Mouse (Mus musculus) urinary bladder, adult 18-20 months (tissue): Measurements from ENCODE around the gene Nfatc2.

Experiments
- DNase-seq, 2 experiments: peaks; one replicate each; pipeline ENCODE4 v3.0.0; 2022; ENCODE audit warnings: low spot score in 2 of 2, mixed read lengths in 2 of 2

Nfatc2 gene

GRCm38 (mm10) chr2:168532061-168532833 is 69.2 kb downstream of the Nfatc2 start:
- DNase-seq, result peak; percentile 28 to 52

DNA sequence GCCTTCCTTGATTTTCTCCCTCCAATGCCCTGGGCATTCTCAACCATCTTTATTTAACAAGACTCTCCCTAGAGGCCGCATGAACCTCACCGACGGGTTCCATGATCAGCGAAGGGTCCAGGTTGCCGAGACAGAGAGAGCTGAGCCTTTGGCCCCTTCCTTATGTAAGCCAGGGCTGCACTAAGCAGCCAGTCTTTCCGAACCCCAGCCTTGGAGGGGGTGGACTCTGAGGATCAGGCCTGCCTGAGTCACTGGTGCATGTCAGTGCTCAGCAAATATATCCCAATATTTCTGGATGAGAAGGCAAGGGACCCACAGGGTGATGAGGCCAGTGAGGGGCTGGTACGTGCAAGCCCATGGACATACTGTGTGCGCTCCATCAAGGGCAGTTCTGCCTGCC is 72.9 kb downstream of the Nfatc2 start:
- DNase-seq, result no peak

- no peak for DNase-seq
Measured at GRCm38 (mm10) chr2:168527430-168527792, 74.0 kb downstream of the Nfatc2 start.

DNA sequence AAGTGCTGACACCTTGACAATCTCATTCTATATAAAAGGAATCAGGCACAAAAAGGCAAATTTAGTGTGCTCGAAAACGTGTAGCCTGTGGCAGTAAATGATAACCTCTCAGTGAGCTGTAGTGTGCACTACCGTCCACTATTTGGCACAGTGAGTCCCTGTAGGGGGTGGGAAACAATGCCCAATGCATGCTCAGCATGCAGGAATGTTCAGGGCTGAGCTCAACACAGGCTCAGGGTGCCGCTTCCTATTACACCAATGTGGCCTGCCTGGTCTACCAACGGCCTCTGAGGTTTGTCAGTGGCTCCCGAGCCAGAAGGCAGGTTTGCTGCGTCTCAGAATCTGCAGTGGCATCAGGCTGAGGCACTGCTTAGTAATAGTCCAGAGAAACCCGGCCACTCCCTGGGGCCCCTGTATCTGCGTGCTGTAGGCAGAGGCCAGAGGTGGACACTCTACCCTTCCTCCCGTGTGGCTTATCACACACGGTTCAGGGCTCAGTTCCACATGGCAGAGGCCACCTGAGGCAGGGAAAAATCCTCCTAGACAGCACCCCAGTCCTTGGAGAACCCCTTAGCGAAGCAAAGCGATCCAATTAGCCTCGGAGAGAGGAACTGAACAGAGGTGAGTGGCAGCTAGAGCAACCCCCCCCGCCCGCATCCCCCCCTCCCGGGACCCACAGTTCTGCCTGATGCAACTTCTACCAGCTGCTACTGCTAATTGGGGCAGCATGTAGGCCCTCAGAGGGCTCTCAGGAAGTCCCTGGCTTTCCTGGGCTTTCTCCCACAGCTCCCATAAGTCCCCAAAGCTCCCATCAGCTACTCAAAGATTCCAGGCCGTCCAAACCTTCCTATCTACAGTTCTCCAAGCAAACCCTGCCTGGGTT is 74.7 kb downstream of the Nfatc2 start:
- DNase-seq, result no peak

DNA sequence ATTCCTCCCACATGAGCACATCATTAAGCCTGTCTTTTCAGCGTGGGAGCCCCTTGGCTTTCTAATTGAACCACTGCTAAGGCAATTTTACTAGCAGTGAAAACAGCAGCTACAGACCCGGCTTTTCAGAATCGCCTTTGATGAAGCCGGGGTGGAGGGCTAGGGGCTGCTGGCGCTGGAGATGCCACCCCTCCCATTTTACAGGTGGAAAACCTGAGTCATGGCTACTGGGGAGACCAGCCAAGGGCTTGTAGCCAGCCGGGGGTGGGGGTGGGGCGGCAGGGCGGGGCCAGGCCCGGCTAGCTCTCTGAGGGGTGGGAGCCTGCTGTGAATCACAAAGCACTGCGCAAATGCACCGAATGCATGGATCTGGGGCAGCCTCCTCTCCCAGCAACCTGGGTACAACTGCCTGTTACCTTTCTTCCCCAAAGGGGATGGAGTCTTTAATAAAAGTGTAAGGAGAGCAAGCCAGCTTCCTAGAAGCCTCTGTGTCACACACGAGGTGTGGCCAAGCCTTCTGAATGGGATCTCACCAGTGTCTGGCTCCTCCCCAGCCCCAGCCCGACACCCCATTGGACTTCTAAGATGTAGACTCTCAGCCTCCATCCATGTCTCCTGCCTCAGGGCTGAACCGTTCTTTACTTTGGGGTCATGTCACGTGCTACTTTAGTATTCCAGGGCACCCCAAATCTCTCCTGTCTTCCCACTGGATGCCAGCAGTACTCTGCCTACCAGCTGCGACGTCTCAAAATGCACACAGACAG is 75.9 kb downstream of the Nfatc2 start:
- DNase-seq, result no peak

DNA sequence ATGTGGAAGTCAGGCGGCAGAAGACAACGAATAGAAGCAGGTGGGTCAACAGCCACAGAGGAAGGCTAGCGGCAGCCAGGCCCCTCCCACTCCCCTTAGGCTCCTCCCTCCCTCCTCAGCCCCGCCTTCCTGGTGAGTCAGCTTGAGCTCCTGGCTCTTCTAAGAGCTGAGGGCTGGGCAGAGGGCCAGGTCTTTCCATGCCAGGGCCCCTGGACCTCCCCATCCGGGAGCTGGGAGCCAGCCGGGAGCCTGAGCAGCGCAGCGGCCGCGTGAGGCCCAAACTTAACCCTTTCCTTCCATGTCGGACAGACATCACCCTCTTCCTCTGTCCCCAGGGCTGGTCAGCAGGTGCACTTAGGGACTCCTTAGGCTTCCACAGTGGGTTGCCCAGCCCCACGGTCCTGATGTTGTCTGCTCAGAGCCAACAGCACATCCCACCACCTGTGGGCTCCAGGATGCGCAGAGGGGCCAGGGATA is 76.5 kb downstream of the Nfatc2 start:
- DNase-seq, result peak; percentile 83 to 90

DNA sequence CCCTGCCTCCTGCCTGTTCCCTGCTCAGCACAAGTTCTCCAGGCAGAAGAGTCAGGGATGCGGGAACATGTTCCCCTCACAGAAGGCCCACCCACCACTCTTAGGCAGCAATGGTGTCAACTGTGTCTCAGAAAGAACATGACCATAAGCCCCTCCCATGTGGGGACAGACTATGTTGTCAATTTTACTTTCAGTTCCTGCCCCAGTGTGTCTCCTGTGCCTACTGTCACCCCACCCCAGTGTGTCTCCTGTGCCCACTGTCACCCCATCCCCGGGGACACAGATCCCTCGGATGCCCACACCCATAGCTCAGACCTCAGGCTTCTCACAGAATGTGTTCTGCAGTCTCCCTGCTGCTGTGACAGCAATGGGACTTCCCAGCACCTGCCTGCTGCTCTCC is 79.2 kb downstream of the Nfatc2 start:
- no peak for DNase-seq

- no peak for DNase-seq
Measured at GRCm38 (mm10) chr2:168520771-168521170, 80.7 kb downstream of the Nfatc2 start.

- DNase-seq, result no peak
Measured at GRCm38 (mm10) chr2:168519589-168519988, 81.9 kb downstream of the Nfatc2 start.

GRCm38 (mm10) chr2:168518256-168518659 is 83.2 kb downstream of the Nfatc2 start:
- DNase-seq, result peak; percentile 28 to 74

- DNase-seq, result no peak
Measured at GRCm38 (mm10) chr2:168517774-168518173, 83.7 kb downstream of the Nfatc2 start.

GRCm38 (mm10) chr2:168516717-168517116 is 84.7 kb downstream of the Nfatc2 start:
- DNase-seq, result no peak

- no peak for DNase-seq
Measured at GRCm38 (mm10) chr2:168515466-168515865, 86.0 kb downstream of the Nfatc2 start.

- no peak for DNase-seq
Measured at GRCm38 (mm10) chr2:168514131-168514530, 87.3 kb downstream of the Nfatc2 start.

GRCm38 (mm10) chr2:168511529-168511928 is 89.9 kb downstream of the Nfatc2 start:
- DNase-seq, result no peak

DNA sequence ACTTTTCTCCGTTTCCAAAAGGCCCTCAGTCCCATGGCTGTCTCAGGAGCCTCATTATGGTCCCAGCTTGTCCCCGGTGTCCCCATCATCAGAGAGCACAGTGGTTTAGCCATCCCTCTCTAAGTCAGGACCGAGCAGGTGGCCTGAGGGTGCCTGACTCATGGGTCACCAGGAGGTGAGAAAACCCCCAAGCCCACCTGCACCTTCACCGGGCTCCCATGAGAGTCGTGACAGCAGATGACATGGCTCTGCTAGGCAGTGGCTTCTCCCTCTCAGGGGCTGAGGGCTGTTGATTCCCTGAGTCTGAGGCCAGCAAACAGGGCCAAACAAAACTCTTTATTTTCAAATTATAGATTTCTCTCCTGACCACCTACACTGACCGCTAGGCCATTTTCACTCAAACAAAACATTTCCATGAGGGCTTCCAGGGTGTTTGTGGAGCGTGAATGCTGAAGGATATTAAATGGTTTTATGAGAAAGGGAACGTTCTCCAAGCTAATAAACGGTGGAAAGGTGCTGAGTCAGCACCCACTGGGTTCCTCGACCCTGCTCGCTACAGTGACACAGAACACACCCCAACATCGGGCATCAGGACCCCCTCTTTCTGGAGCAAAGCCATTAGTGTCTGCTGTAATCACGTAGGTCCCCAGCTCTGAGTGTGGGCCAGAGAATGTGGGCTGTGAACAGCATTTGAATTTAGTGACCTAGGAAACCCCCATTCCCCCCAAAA is 92.8 kb downstream of the Nfatc2 start:
- DNase-seq, result no peak

- DNase-seq, result no peak
Measured at GRCm38 (mm10) chr2:168504431-168505182, 96.8 kb downstream of the Nfatc2 start.

DNA sequence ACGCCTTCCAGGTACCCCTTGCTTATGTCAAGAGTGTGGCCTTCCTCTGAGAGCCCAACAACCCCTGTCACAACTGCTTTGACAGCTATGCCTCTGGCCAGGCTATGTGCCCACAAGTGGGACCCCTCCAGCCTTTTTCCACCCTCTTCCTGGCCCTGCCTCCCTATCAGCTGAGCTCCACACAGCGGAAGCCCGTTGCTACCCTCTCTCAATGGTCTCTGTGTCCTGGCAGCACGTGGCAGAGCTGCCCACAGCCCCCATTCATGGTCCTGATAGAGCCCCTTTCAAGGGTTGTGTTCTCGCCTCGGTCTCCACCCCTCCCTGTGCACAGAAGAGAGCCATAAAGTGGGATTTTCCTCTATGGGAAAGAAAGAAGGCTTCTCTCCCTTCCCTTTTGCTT is 97.7 kb downstream of the Nfatc2 start:
- DNase-seq, result no peak

DNA sequence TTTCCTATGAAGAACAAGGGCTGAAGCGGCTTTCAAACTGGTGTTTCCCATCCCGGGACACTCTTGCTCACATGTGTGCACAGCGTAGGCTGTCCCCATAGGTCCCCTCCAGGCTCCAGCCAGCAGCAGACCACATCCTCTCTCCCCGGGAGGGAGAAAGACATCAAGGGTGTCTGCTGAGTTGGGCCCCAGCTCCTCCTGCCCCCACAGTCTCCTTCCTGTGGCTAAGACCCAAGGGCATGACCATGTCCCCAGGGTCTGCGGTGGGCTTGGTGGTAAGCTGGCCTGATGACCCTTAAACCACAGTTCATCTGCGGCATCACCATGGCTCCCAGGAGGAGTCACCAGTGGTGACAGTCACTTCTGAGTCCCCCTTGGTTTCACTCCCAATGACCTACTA is 100.7 kb downstream of the Nfatc2 start:
- DNase-seq, result no peak

GRCm38 (mm10) chr2:168500244-168500643 is 101.2 kb downstream of the Nfatc2 start:
- DNase-seq, result no peak

- DNase-seq, result no peak
Measured at GRCm38 (mm10) chr2:168491791-168492190, 109.7 kb downstream of the Nfatc2 start.
